Mouse (Mus musculus) neural tube, embryonic 15.5 days (tissue): ENCODE data around the gene Klrb1. TPM values are rescaled to one million over a fixed set of nuclear protein-coding genes. Genes with fewer than 3 reads are reported as not detected.
"Not testable (repeated sequence)": the region's sequence is repeated elsewhere in the genome, so short reads cannot be mapped to it uniquely, and the experiment has no call there.

Experiments
- ATAC-seq: fragments of 200-750 bp; cut with Nextera tagmentation; 2 replicates; pipeline ENCODE4 v1.8.0; 2017; ENCODE audit warnings: mild to moderate bottlenecking, moderate TSS enrichment, moderate library complexity; ENCODE audit not compliant: low FRiP score
- H3K27ac ChIP-seq: fragments of 300-500 bp; sonication (generic); replicated peaks from 2 replicates; pipeline ENCODE4 v1.5.1; 2015; ENCODE audit warnings: mild to moderate bottlenecking, inconsistent platforms
- H3K27me3 ChIP-seq: fragments of 300-500 bp; sonication (generic); replicated peaks from 2 replicates; pipeline ENCODE4 v1.6.1; 2015; ENCODE audit warnings: inconsistent platforms
- H3K36me3 ChIP-seq: fragments of 300-500 bp; sonication (generic); 2 replicates; pipeline ENCODE4 v1.6.1; 2015; ENCODE audit warnings: inconsistent platforms
- H3K4me1 ChIP-seq: fragments of 300-500 bp; sonication (generic); 2 replicates; pipeline ENCODE4 v1.6.1; 2015; ENCODE audit warnings: inconsistent platforms
- H3K4me2 ChIP-seq: fragments of 300-500 bp; sonication (generic); 2 replicates; pipeline ENCODE4 v1.6.1; 2015; ENCODE audit warnings: inconsistent platforms, mild to moderate bottlenecking, moderate library complexity
- H3K4me3 ChIP-seq: fragments of 300-500 bp; sonication (generic); replicated peaks from 2 replicates; pipeline ENCODE4 v1.5.1; 2015; ENCODE audit warnings: mild to moderate bottlenecking, inconsistent platforms
- H3K9ac ChIP-seq: fragments of 300-500 bp; sonication (generic); replicated peaks from 2 replicates; pipeline ENCODE4 v1.6.1; 2015; ENCODE audit warnings: mild to moderate bottlenecking, inconsistent platforms
- H3K9me3 ChIP-seq: fragments of 300-500 bp; sonication (generic); replicated peaks from 2 replicates; pipeline ENCODE4 v1.6.1; 2016; ENCODE audit warnings: inconsistent platforms
- WGBS: fragments of 180-500 bp; shearing (Covaris S2); methylation state at CpG from one replicate; pipeline ENCODE4 v1.1.7; 2015; ENCODE audit warnings: mixed read lengths; 5-methylcytosine and 5-hydroxymethylcytosine counted together
- polyA plus RNA-seq: library from polyadenylated mRNA; unstranded; fragments of >200 nt; fragmentation: Nextera tagmentation; extraction: Ambion mirVana; gene quantifications from 2 replicates; pipeline ENCODE4 v1.2.1, GENCODE M21; 2015

Klrb1 gene
- polyA plus RNA-seq, result 0.95 and 1.00 TPM in 2 replicates

DNA sequence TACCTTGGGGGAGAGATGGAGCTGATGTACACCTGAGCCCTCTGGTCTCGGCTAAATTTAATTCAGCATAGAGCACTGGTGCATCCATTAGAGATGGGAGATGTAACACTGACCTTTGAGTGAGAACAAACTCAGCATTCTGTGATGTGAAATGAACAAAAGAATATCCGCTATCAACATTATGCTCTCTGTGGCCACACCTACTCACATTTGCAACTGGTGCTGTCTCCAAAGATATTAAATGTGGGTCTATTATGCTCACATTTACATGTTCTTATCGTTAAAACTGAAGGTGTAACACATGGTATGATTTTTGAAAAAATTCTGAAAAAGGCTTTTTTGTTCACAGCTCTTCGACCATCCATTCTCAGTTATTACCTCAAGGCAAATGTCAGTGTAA is at the start of gene Klrb1:
TSS of gene Klrb1 (minus strand) at position 101 of the 400 bp plus-strand sequence.
- WGBS, result 91% methylated on average over 4 of the region's 4 CpGs
- Histone ChIP-seq H3K9me3 (no peaks in the 10 kb centered on the region), H3K4me1 (no peaks in the 10 kb centered on the region)

GRCm38 (mm10) chr6:128769481-128770253 is 46.8 kb upstream of the Klrb1 start:
- 77% methylated on average over 10 of the region's 10 CpGs for WGBS
- H3K9me3 ChIP-seq, result no peaks in the 10 kb centered on the region

More for the DNA sequence above, at the start of gene Klrb1:
- H3K27me3 ChIP-seq, result no peaks in the 10 kb centered on the region
- H3K36me3 ChIP-seq, result no peaks in the 10 kb centered on the region
- no peak for ATAC-seq
- no peak within 1 kb of the TSS for H3K4me3 ChIP-seq
- H3K27ac ChIP-seq, result no peak within 1 kb of the TSS
- no peak within 1 kb of the TSS for H3K4me2 ChIP-seq
- H3K9ac ChIP-seq, result no peak within 1 kb of the TSS

GRCm38 (mm10) chr6:128768047-128768446 is 45.2 kb upstream of the Klrb1 start:
- Histone ChIP-seq H3K4me1 (peaks cover 6% of the 10 kb centered on the region; the same call in 1 of the 2 replicates), H3K4me2 (no peak overlapping the region), H3K9me3 (no peaks in the 10 kb centered on the region), H3K27me3 (no peaks in the 10 kb centered on the region), H3K27ac (no peak overlapping the region), H3K36me3 (no peaks in the 10 kb centered on the region), H3K9ac (no peak overlapping the region; the same call in 1 of the 2 replicates), H3K4me3 (no peak overlapping the region)
- no peak for ATAC-seq
- 77% methylated on average over 4 of the region's 4 CpGs for WGBS

More at GRCm38 (mm10) chr6:128769481-128770253, 46.8 kb upstream of the Klrb1 start:
- Histone ChIP-seq H3K27ac (no peak overlapping the region), H3K4me1 (no peaks in the 10 kb centered on the region), H3K36me3 (no peaks in the 10 kb centered on the region), H3K4me3 (no peak overlapping the region), H3K27me3 (no peaks in the 10 kb centered on the region), H3K9ac (no peak overlapping the region), H3K4me2 (no peak overlapping the region)
- no peak for ATAC-seq

- 0 out of 2 replicates have a peak overlapping the region, but pooled peaks have one; percentile 2 for H3K4me2 ChIP-seq
- H3K4me3 ChIP-seq, H3K9ac ChIP-seq, H3K27me3 ChIP-seq, H3K9me3 ChIP-seq, H3K36me3 ChIP-seq, H3K4me1 ChIP-seq: not testable (repeated sequence)
- peak overlapping the region; percentile 70 for H3K27ac ChIP-seq
- 59% methylated on average over 6 of the region's 6 CpGs for WGBS
- ATAC-seq, result 0 out of 2 replicates have a peak, but pooled peaks have one; percentile 19
Observed at GRCm38 (mm10) chr6:128766486-128767254, 43.8 kb upstream of the Klrb1 start.

DNA sequence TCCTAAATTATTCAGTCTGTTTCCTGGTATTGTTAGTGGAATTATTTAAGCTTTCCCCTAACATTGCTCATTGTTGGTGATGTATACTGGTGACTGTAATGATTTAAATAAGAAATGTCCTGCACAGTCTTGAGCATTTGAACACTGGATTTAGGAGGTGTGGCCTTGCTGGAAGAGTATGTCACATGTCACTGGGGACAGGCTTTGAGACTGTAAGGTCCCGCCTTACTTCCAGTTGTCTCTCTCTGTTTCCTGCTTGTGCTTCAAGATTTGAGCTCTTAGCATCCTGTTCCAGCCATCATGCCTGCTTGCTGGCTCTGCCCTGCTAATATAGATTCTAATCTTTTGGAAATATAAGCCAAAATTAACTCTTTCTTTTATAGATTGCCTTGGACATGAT is 42.4 kb upstream of the Klrb1 start:
- no peak overlapping the region for H3K9ac ChIP-seq
- no peak overlapping the region for H3K4me3 ChIP-seq

DNA sequence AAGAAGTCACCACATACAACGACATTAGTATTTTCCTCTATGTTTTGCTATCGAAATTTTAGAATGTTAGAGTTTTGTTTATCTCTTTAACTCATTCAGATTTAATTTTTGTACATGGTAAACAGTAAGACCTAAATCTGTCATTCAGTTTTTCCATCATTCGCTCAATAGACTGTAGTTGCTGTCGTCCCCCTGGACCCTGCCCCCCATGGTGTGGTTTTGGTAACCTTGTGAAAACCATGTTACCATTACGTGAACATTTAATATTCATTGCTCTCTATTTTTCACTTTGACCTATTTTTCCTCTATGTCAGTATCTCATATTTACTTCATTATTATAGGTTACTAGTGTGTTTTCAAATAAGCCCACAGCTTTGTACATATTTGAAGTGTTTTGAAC is 41.7 kb upstream of the Klrb1 start:
- Histone ChIP-seq H3K9me3 (no peaks in the 10 kb centered on the region), H3K27ac (peak overlapping the region; percentile 81), H3K9ac (peak overlapping the region; percentile 53), H3K4me3 (peak overlapping the region; percentile 53), H3K4me1 (peaks cover 14% of the 10 kb centered on the region), H3K27me3 (no peaks in the 10 kb centered on the region), H3K36me3 (no peaks in the 10 kb centered on the region), H3K4me2 (peak overlapping the region; percentile 52)
- WGBS, result 16% methylated on average over 5 of the region's 5 CpGs
- no peak for ATAC-seq

More for the DNA sequence above, 42.4 kb upstream of the Klrb1 start:
- no peak for ATAC-seq
- Histone ChIP-seq H3K27me3 (no peaks in the 10 kb centered on the region), H3K9me3 (no peaks in the 10 kb centered on the region), H3K4me1 (peaks cover 13% of the 10 kb centered on the region), H3K36me3 (no peaks in the 10 kb centered on the region), H3K4me2 (no peak overlapping the region), H3K27ac (no peak overlapping the region)
- WGBS, result 96% methylated on average over 1 of the region's 1 CpGs

DNA sequence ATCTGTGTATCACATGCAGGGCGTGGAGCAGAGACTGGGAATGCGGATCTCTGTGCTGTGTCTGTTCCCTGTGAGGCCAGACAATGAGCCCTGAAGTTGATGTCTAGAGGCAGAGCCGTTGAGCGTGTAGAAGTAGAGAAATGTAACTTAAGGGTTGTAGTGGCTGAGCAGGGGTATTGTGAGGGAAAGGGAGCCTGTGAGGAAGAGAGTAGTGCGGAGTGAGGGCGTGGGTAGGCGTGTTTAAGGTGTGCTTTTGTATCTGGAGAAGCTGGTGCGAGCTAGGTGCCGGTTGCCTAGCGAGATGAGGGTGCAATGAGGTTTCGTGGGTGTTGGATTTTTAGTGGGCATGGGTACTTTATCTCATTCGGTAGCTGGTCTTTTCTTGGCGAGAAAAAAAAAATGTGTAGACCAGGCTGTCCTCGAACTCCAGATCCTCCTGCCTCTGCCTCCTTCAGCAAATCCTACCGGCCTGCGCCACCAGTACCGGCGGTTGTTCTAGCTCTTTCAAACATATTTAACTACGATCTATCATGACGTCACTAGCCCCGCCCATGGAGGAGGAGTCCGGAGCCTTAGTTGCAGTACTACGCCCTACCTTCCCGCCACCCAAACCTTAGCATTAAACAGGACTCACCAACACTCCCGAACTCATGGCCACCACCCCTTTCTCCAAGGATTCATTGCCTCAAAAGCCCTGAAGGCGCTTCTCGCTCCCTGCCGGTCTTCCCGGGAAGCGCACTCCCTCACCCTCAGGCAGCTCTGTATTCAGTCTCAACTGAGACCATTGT is 41.1 kb upstream of the Klrb1 start:
- no peaks in the 10 kb centered on the region for H3K27me3 ChIP-seq
- H3K4me2 ChIP-seq, result peak overlapping the region; percentile 72
- WGBS, result 2% methylated on average over 30 of the region's 30 CpGs
- ATAC-seq, result peak; percentile 87
- H3K27ac ChIP-seq, result peak overlapping the region; percentile 90
- H3K4me1 ChIP-seq, result peaks cover 16% of the 10 kb centered on the region
- H3K9me3 ChIP-seq, result no peaks in the 10 kb centered on the region
- H3K9ac ChIP-seq, result peak overlapping the region; percentile 61
- H3K4me3 ChIP-seq, result peak overlapping the region; percentile 53
- H3K36me3 ChIP-seq, result no peaks in the 10 kb centered on the region

DNA sequence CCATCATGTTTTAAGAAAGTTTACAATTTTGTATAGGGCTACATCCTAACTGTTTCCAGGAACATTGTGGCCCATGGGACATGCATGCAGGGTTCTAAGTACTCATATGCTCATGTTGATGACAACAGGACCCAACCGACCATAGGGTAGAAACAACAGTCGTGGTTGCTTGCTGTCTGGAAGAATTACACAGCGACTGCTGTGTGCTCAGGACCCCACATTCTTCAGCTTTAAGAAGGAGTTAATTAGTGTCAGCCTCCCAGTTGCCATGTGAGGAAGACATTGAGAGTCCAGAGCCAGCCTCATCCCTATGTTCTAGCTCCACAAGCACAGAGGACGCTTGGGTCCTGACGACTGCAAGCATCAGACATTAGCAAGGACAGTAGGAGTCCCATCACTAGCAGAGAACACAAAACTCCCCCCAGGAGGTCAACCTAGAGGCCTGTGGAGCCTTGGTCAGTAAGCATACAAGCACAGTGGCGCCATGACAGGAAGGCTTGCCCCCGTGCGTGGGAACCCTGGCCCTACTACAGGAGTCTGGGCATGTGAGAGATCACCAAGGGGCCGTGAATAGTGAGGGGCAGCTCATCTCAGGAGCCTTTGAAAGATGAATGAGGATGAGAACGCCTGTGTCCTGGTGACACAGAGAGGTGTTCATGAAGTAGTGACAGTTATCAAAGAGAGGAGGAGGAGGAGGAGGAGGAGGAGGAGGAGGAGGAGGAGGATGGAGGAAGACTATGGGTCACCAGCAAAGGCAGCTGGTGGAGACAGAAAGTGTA is 40.2 kb upstream of the Klrb1 start:
- Histone ChIP-seq H3K4me2 (peak overlapping the region; percentile 72), H3K4me3 (peak overlapping the region; percentile 53), H3K9ac (peak overlapping the region; percentile 61; the same call in 1 of the 2 replicates), H3K27ac (peak overlapping the region; percentile 90), H3K4me1 (peaks cover 16% of the 10 kb centered on the region)
- not testable (repeated sequence) for ATAC-seq, H3K27me3 ChIP-seq, H3K36me3 ChIP-seq, H3K9me3 ChIP-seq
- WGBS, result 78% methylated on average over 10 of the region's 10 CpGs

DNA sequence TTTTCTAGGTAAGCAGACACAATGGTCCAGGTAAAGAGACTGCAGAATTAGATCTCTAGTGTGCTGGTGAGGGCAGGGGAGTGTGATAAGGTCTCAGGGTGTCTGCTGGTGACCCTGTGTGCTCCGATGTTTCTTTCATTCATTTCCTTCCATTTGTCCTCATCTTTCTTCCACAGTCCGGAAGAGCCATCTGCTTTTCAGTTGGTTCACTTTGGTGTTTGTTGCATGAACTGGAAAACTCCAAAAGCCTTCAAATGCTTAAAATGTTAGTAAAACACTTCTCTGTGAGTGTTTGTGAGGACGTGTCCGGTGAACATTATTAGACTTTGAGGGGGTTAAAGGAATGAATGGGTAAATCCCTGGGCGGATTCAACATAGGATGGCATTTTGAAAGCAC is 38.3 kb upstream of the Klrb1 start:
- H3K9me3 ChIP-seq, result no peaks in the 10 kb centered on the region
- H3K4me2 ChIP-seq, result peak overlapping the region; percentile 57
- H3K27ac ChIP-seq, result peak overlapping the region; percentile 95
- no peak for ATAC-seq
- H3K9ac ChIP-seq, result peak overlapping the region; percentile 40
- H3K4me3 ChIP-seq, result peak overlapping the region; percentile 65
- H3K36me3 ChIP-seq, result no peaks in the 10 kb centered on the region
- 41% methylated on average over 5 of the region's 5 CpGs for WGBS
- peaks cover 16% of the 10 kb centered on the region for H3K4me1 ChIP-seq
- no peaks in the 10 kb centered on the region for H3K27me3 ChIP-seq

- Histone ChIP-seq H3K4me2 (peak overlapping the region; percentile 57), H3K4me3 (peak overlapping the region; percentile 65), H3K4me1 (peaks cover 16% of the 10 kb centered on the region), H3K27ac (peak overlapping the region; percentile 95), H3K9ac (peak overlapping the region; percentile 69)
- H3K9me3 ChIP-seq, H3K27me3 ChIP-seq, H3K36me3 ChIP-seq: not testable (repeated sequence)
- peak; percentile 84 for ATAC-seq
- WGBS, result under 1% methylated on average over 44 of the region's 44 CpGs
Observed at GRCm38 (mm10) chr6:128760416-128761143, 37.7 kb upstream of the Klrb1 start.
